Mouse (Mus musculus): ENCODE measurements around the gene Tle2.

DNA sequence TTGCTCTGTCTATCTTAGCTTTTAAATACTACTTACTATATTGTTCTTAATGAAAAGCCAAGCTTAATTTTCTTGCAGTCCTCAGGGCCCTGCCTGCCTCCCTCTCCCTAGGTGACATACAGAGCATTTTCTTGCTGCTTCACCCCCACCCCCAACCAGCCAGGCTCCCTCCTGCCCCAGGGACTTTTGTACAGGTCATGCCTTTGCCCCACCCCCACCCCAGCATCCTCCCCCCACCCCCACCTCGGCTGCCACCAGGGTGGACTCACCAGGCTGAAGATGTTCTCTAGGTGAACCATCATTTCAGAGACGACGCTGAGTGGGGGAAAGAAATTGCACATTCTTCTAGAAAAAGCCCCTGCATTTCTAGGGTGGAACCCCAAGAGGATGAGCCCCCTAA lies 24.0 kb downstream of the Tle2 start:
- no peak for TF ChIP-seq CTCF (IDR thresholded peaks at IDR 0.05)
- no peak for TF ChIP-seq EP300 (IDR thresholded peaks at IDR 0.05)

Data from lung, postnatal 0 days (tissue).